Mouse (Mus musculus): ENCODE data around the gene Gm37240. TPM values are rescaled to one million over a fixed set of nuclear protein-coding genes. Genes with fewer than 3 reads are reported as not detected.

Gene Gm37240
- polyA plus RNA-seq, 1 experiment from 2014 or later = 0.16 TPM

DNA sequence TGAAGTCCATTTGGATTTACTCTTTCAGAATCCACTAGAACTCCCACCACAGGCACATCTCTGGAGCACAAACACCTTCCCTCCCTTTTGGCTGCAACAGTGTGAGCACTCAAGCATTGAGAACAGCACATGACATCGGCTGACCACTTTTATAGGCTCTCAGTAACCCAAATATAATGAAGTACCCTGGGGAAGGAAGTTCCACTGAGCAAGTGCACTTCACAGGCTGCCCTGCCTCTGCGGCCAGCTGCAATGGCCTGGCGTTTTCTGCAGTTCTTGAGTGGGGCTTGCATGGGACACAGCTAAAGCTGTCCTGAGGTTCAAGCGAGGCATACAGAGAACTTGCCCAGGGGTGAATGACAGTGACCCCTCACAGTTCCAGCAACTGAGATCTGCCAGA, 196.2 kb downstream of the Gm37240 start:
- no peak overlapping the region for H3K27ac ChIP-seq
- H3K4me1 ChIP-seq (replicated peaks) = peaks cover 9% of the 10 kb centered on the region
- H3K4me3 ChIP-seq (replicated peaks) = no peak overlapping the region
- no peaks in the 10 kb centered on the region for H3K27me3 ChIP-seq
- H3K4me2 ChIP-seq (replicated peaks) = no peak overlapping the region
- ATAC-seq = no peak
- WGBS = 57% methylated on average over 4 of the region's 4 CpGs
- H3K9ac ChIP-seq (replicated peaks) = no peak overlapping the region
- no peaks in the 10 kb centered on the region for H3K9me3 ChIP-seq
- H3K36me3 ChIP-seq = no peaks in the 10 kb centered on the region

DNA sequence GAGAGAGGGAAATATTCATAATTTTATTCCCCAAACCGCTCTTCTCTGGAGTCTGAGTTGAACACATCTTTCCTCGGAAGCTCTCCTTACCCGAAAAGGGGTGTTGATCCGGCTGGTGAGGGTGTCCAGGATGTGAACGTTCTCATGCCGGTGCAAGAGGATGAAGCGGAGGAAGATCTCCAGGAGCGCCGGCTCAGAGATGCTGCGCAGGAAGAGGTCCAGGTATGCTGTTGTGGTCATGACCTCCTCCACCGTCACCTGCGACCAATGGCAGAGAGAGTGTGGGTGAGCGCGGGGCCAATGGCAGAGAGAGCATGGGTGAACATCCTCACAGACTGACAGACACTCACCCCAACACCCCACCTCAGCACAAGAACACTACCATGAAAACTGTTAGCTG, 199.0 kb downstream of the Gm37240 start:
- H3K4me2 ChIP-seq (replicated peaks) = no peak overlapping the region
- no peak overlapping the region for H3K4me3 ChIP-seq (replicated peaks)
- no peak overlapping the region for H3K27ac ChIP-seq
- no peaks in the 10 kb centered on the region for H3K9me3 ChIP-seq
- H3K9ac ChIP-seq (replicated peaks) = no peak overlapping the region
- no peak for ATAC-seq
- no peaks in the 10 kb centered on the region for H3K27me3 ChIP-seq
- WGBS = 93% methylated on average over 14 of the region's 14 CpGs
- H3K36me3 ChIP-seq = no peaks in the 10 kb centered on the region
- peaks cover 8% of the 10 kb centered on the region for H3K4me1 ChIP-seq (replicated peaks)

DNA sequence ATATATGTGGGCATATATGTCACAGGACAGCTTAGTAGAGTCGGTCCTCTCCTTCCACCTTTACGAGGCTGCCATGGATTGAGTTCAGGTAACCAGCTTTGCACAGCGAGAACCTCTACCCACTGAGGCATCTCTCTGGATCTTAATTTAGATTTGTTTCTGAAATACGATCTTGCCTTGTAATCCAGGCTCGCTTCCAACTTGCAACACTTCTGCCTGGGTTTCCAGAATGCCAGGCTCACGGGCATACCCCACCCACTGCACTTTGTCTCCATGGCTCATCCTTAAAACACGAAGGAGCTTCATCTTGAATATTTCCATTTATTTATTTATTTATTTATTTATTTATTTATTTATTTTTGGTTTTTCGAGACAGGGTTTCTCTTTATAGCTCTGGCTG, 202.0 kb downstream of the Gm37240 start:
- H3K4me2 ChIP-seq (replicated peaks) = no peak overlapping the region
- WGBS = 93% methylated on average over 8 of the region's 8 CpGs
- H3K27me3 ChIP-seq = no peaks in the 10 kb centered on the region
- no peaks in the 10 kb centered on the region for H3K9me3 ChIP-seq
- H3K27ac ChIP-seq = no peak overlapping the region
- H3K9ac ChIP-seq (replicated peaks) = no peak overlapping the region
- H3K36me3 ChIP-seq = no peaks in the 10 kb centered on the region
- ATAC-seq = no peak
- H3K4me1 ChIP-seq (replicated peaks) = peaks cover 5% of the 10 kb centered on the region; the same call in 1 of the 2 replicates
- H3K4me3 ChIP-seq (replicated peaks) = no peak overlapping the region

DNA sequence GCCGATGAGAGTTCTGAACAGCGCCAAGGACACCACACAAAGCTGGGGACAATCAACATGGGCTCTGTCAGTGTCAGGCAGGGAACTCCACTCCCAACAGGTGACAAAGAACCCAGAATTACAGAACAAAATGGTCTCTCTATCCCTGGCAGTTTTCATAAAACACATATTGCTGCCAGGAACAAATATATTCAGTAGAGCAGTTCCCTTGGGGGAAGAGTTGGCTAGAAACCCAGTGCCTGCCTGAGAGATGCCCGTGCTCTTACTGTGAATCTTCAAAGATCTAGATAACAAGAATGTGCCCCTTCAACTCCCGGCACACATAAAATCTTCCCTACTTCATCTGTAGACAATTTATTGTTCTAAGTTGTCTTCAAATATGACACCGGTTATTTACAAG, 203.7 kb downstream of the Gm37240 start:
- Histone ChIP-seq H3K4me2 (replicated peaks) (no peak overlapping the region), H3K9ac (replicated peaks) (no peak overlapping the region), H3K27me3 (no peaks in the 10 kb centered on the region), H3K27ac (no peak overlapping the region), H3K4me3 (replicated peaks) (no peak overlapping the region), H3K9me3 (no peaks in the 10 kb centered on the region), H3K36me3 (no peaks in the 10 kb centered on the region), H3K4me1 (replicated peaks) (peaks cover 6% of the 10 kb centered on the region; the same call in 1 of the 2 replicates)
- no peak for ATAC-seq
- WGBS = 94% methylated on average over 5 of the region's 5 CpGs

DNA sequence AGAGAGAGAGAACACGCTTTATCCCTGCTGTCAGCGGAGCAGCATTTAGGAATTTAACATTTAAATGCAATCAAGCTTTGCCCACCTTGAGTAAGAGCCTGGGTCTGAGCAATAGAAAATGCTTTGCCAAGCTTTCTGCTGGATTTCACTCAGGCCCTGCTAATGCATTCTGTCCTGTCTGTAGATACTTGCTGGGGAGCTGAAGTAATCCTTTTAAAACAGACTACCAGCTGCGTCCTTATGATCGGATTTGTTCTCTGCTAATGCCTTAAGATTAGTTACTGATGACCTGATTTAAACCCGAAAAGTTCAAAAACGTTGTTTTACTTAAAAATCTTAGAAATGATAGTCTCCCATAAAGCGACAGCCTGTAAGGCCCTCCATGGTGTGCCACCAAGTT, 206.2 kb downstream of the Gm37240 start:
- ATAC-seq = no peak
- Histone ChIP-seq H3K27ac (no peak overlapping the region), H3K4me3 (replicated peaks) (no peak overlapping the region), H3K9ac (replicated peaks) (no peak overlapping the region), H3K4me2 (replicated peaks) (no peak overlapping the region), H3K36me3 (no peaks in the 10 kb centered on the region), H3K27me3 (no peaks in the 10 kb centered on the region), H3K4me1 (replicated peaks) (peaks cover 6% of the 10 kb centered on the region; the same call in 1 of the 2 replicates), H3K9me3 (no peaks in the 10 kb centered on the region)
- WGBS = 32% methylated on average over 7 of the region's 7 CpGs

- no peaks in the 10 kb centered on the region for H3K36me3 ChIP-seq
- H3K9ac ChIP-seq (replicated peaks) = no peak overlapping the region
- no peak overlapping the region for H3K4me2 ChIP-seq (replicated peaks)
- H3K27me3 ChIP-seq = no peaks in the 10 kb centered on the region
- H3K9me3 ChIP-seq = no peaks in the 10 kb centered on the region
- H3K4me1 ChIP-seq (replicated peaks) = peaks cover 6% of the 10 kb centered on the region; the same call in 1 of the 2 replicates
- 84% methylated on average over 5 of the region's 5 CpGs for WGBS
- no peak overlapping the region for H3K4me3 ChIP-seq (replicated peaks)
- ATAC-seq = no peak
- H3K27ac ChIP-seq = no peak overlapping the region
Observed at GRCm38 (mm10) chr3:85679960-85680359, 207.4 kb downstream of the Gm37240 start.

- Histone ChIP-seq H3K9ac (replicated peaks) (no peak overlapping the region), H3K4me3 (replicated peaks) (no peak overlapping the region), H3K4me2 (replicated peaks) (no peak overlapping the region), H3K9me3 (no peaks in the 10 kb centered on the region), H3K36me3 (no peaks in the 10 kb centered on the region), H3K4me1 (replicated peaks) (peaks cover 6% of the 10 kb centered on the region; the same call in 1 of the 2 replicates), H3K27me3 (no peaks in the 10 kb centered on the region), H3K27ac (no peak overlapping the region)
- ATAC-seq = no peak
- WGBS = 87% methylated on average over 8 of the region's 8 CpGs
Observed at GRCm38 (mm10) chr3:85679312-85679933, 207.9 kb downstream of the Gm37240 start.

DNA sequence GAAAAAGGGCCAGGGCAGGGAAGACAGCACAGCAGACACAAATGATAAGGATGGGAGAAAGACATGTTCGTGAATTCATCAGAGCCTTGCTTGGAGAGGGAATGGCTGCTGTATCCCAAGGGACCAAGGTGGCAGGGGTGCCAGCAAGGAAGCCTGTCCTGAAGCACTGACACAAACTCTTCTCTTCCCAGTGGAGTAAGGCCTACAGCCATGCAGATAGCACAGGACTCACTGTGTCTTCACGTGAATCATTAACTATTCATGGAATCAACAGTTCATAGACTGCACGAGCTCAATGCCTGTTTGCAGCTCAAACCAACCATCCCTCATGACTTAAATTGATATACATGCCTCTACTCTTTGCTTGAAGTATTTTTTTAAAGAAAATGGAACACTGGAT, 209.4 kb downstream of the Gm37240 start:
- Histone ChIP-seq H3K9me3 (no peaks in the 10 kb centered on the region), H3K4me1 (replicated peaks) (peaks cover 6% of the 10 kb centered on the region; the same call in 1 of the 2 replicates), H3K4me3 (replicated peaks) (no peak overlapping the region), H3K36me3 (no peaks in the 10 kb centered on the region), H3K9ac (replicated peaks) (no peak overlapping the region), H3K27me3 (no peaks in the 10 kb centered on the region), H3K4me2 (replicated peaks) (no peak overlapping the region), H3K27ac (no peak overlapping the region)
- WGBS = 77% methylated on average over 3 of the region's 3 CpGs
- ATAC-seq = no peak

DNA sequence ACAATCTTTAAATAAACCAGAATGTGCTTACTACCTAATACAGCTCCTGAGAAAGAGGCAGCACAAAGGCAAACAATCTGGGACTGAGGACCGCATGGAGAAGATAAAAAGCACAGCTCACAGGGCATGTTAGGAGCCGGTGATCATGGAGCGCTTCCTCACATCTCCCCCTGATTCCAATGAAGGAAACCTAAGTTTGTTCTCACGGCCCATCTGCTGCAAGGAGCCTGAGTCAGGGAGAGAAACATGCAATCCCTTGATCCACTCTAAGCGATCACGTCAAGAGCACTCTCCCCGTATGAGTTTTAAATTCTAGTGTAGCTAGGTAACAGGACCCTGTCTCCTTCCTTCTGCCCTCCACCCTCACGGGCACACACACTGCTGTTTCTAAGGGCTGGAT, 210.2 kb downstream of the Gm37240 start:
- Histone ChIP-seq H3K4me3 (replicated peaks) (no peak overlapping the region), H3K9ac (replicated peaks) (no peak overlapping the region), H3K4me2 (replicated peaks) (no peak overlapping the region), H3K9me3 (no peaks in the 10 kb centered on the region), H3K36me3 (no peaks in the 10 kb centered on the region), H3K27ac (no peak overlapping the region), H3K27me3 (no peaks in the 10 kb centered on the region), H3K4me1 (replicated peaks) (peaks cover 6% of the 10 kb centered on the region; the same call in 1 of the 2 replicates)
- no peak for ATAC-seq
- 81% methylated on average over 8 of the region's 8 CpGs for WGBS

GRCm38 (mm10) chr3:85669844-85670243, 217.5 kb downstream of the Gm37240 start:
- no peaks in the 10 kb centered on the region for H3K4me1 ChIP-seq (replicated peaks)
- 82% methylated on average over 6 of the region's 6 CpGs for WGBS
- ATAC-seq = no peak

GRCm38 (mm10) chr3:85667683-85668082, 219.6 kb downstream of the Gm37240 start:
- H3K4me3 ChIP-seq (replicated peaks) = no peak overlapping the region
- ATAC-seq = no peak
- WGBS = 86% methylated on average over 6 of the region's 6 CpGs

More at GRCm38 (mm10) chr3:85669844-85670243, 217.5 kb downstream of the Gm37240 start:
- Histone ChIP-seq H3K4me2 (replicated peaks) (no peak overlapping the region), H3K27me3 (no peaks in the 10 kb centered on the region), H3K36me3 (no peaks in the 10 kb centered on the region), H3K27ac (no peak overlapping the region), H3K9ac (replicated peaks) (no peak overlapping the region), H3K4me3 (replicated peaks) (no peak overlapping the region), H3K9me3 (no peaks in the 10 kb centered on the region)

GRCm38 (mm10) chr3:85666736-85667135, 220.6 kb downstream of the Gm37240 start:
- ATAC-seq = no peak
- H3K4me1 ChIP-seq (replicated peaks) = no peaks in the 10 kb centered on the region
- H3K4me2 ChIP-seq (replicated peaks) = no peak overlapping the region
- H3K9me3 ChIP-seq = no peaks in the 10 kb centered on the region
- no peak overlapping the region for H3K27ac ChIP-seq
- H3K36me3 ChIP-seq = no peaks in the 10 kb centered on the region
- H3K27me3 ChIP-seq = no peaks in the 10 kb centered on the region
- WGBS = 82% methylated on average over 12 of the region's 12 CpGs
- no peak overlapping the region for H3K9ac ChIP-seq (replicated peaks)
- no peak overlapping the region for H3K4me3 ChIP-seq (replicated peaks)

More at GRCm38 (mm10) chr3:85667683-85668082, 219.6 kb downstream of the Gm37240 start:
- no peaks in the 10 kb centered on the region for H3K27me3 ChIP-seq
- H3K36me3 ChIP-seq = no peaks in the 10 kb centered on the region
- H3K27ac ChIP-seq = no peak overlapping the region
- no peaks in the 10 kb centered on the region for H3K9me3 ChIP-seq
- no peak overlapping the region for H3K9ac ChIP-seq (replicated peaks)
- H3K4me1 ChIP-seq (replicated peaks) = no peaks in the 10 kb centered on the region
- no peak overlapping the region for H3K4me2 ChIP-seq (replicated peaks)

- Histone ChIP-seq H3K36me3 (no peaks in the 10 kb centered on the region), H3K4me2 (replicated peaks) (no peak overlapping the region), H3K4me3 (replicated peaks) (no peak overlapping the region), H3K4me1 (replicated peaks) (no peaks in the 10 kb centered on the region), H3K9me3 (no peaks in the 10 kb centered on the region), H3K27ac (no peak overlapping the region), H3K27me3 (no peaks in the 10 kb centered on the region), H3K9ac (replicated peaks) (no peak overlapping the region)
- WGBS = 69% methylated on average over 3 of the region's 3 CpGs
- ATAC-seq = no peak
Observed at GRCm38 (mm10) chr3:85666166-85666565, 221.2 kb downstream of the Gm37240 start.

Data from midbrain, embryonic 13.5 days (tissue).